Mouse (Mus musculus) myocyte (in vitro differentiated cells): ENCODE results near the gene Ier3. TPM values are rescaled to one million over a fixed set of nuclear protein-coding genes. Genes with fewer than 3 reads are reported as not detected.

Experiments used
- H3K27me3 ChIP-seq: one replicate; pipeline ENCODE4 v1.6.1; 2011; ENCODE audit not compliant: control insufficient read depth, insufficient read depth, insufficient read length
- H3K36me3 ChIP-seq: one replicate; pipeline ENCODE4 v1.6.1; 2011; ENCODE audit not compliant: control insufficient read depth, insufficient read depth
- H3K4me2 ChIP-seq: one replicate; pipeline ENCODE4 v1.6.1; 2011; ENCODE audit warnings: low read depth, control low read depth
- H3K4me3 ChIP-seq: one replicate; pipeline ENCODE4 v1.5.1; 2011; ENCODE audit warnings: mild to moderate bottlenecking, control low read depth, moderate library complexity
- H3K79me2 ChIP-seq: one replicate; pipeline ENCODE4 v1.6.1; 2011; ENCODE audit not compliant: control insufficient read depth, insufficient read depth
- H3ac ChIP-seq: one replicate; pipeline ENCODE4 v1.6.1; 2011; ENCODE audit not compliant: control insufficient read depth, insufficient read length
- CEBPB ChIP-seq: IDR thresholded peaks from 2 replicates; pipeline ENCODE4 v1.6.1; 2011; ENCODE audit warnings: mild to moderate bottlenecking, moderate library complexity; ENCODE audit not compliant: poor library complexity, insufficient read depth, severe bottlenecking
- E2F4 ChIP-seq: IDR thresholded peaks from one replicate; pipeline ENCODE4 v1.6.1; 2011; ENCODE audit warnings: mild to moderate bottlenecking, control low read depth, moderate library complexity; ENCODE audit not compliant: insufficient read depth
- MAX ChIP-seq: IDR thresholded peaks from one replicate; pipeline ENCODE4 v1.6.1; 2011; ENCODE audit warnings: low read depth, mild to moderate bottlenecking, control low read depth
- MYOD1 ChIP-seq, 3 experiments: IDR thresholded peaks; one replicate each; pipeline ENCODE4 v1.6.1; 2011; ENCODE audit warnings: control low read depth in 2 of 3, low read depth in 2 of 3, mild to moderate bottlenecking in 2 of 3, moderate library complexity in 1 of 3; ENCODE audit not compliant: insufficient read length in 2 of 3, control insufficient read depth in 1 of 3
- MYOG ChIP-seq, 3 experiments: IDR thresholded peaks; one replicate each; pipeline ENCODE4 v1.6.1; 2011; ENCODE audit warnings: control low read depth in 2 of 3, low read depth in 2 of 3, mild to moderate bottlenecking in 2 of 3; ENCODE audit not compliant: insufficient read length in 2 of 3, control insufficient read depth in 1 of 3, insufficient read depth in 1 of 3
- POLR2A ChIP-seq: IDR thresholded peaks from one replicate; pipeline ENCODE4 v1.6.1; 2011; ENCODE audit warnings: low read depth, mild to moderate bottlenecking, control low read depth, moderate library complexity; ENCODE audit not compliant: insufficient read length
- POLR2AphosphoS2 ChIP-seq: IDR thresholded peaks from one replicate; pipeline ENCODE4 v1.6.1; 2011; ENCODE audit warnings: low read depth, control low read depth; ENCODE audit not compliant: insufficient read length
- REST ChIP-seq: IDR thresholded peaks from one replicate; pipeline ENCODE4 v1.6.1; 2011; ENCODE audit warnings: mild to moderate bottlenecking, control low read depth, moderate library complexity; ENCODE audit not compliant: insufficient read depth, insufficient read length
- SRF ChIP-seq: IDR thresholded peaks from one replicate; pipeline ENCODE4 v1.6.1; 2011; ENCODE audit warnings: low read depth; ENCODE audit not compliant: control insufficient read depth, insufficient read length
- TCF12 ChIP-seq: IDR thresholded peaks from one replicate; pipeline ENCODE4 v1.6.1; 2011; ENCODE audit warnings: mild to moderate bottlenecking, control low read depth; ENCODE audit not compliant: poor library complexity, insufficient read depth, severe bottlenecking
- TCF3 ChIP-seq: IDR thresholded peaks from one replicate; pipeline ENCODE4 v1.6.1; 2011; ENCODE audit warnings: low read depth, control low read depth; ENCODE audit not compliant: insufficient read length
- USF1 ChIP-seq: IDR thresholded peaks from one replicate; pipeline ENCODE4 v1.6.1; 2011; ENCODE audit warnings: low read depth, mild to moderate bottlenecking, control low read depth, moderate library complexity
- polyA plus RNA-seq: library from polyadenylated mRNA; unstranded; fragments of >200 nt; fragmentation: generic; extraction: Trizol; gene quantifications from one replicate; pipeline ENCODE4 v1.2.1, GENCODE M21; 2012; ENCODE audit warnings: missing spikeins

Ier3 gene
- polyA plus RNA-seq, 1 experiment = 45.1 TPM

GRCm38 (mm10) chr17:35795656-35796055, 25.8 kb upstream of the Ier3 start:
- Histone ChIP-seq H3K79me2 (no peaks in the 10 kb centered on the region), H3K27me3 (no peaks in the 10 kb centered on the region), H3K4me2 (peak overlapping the region; percentile 13), H3ac (no peak overlapping the region), H3K36me3 (no peaks in the 10 kb centered on the region), H3K4me3 (no peak overlapping the region)
- TF ChIP-seq CEBPB (0 out of 2 replicates have a peak, but pooled peaks have one; percentile 49), POLR2AphosphoS2 (no peak)

DNA sequence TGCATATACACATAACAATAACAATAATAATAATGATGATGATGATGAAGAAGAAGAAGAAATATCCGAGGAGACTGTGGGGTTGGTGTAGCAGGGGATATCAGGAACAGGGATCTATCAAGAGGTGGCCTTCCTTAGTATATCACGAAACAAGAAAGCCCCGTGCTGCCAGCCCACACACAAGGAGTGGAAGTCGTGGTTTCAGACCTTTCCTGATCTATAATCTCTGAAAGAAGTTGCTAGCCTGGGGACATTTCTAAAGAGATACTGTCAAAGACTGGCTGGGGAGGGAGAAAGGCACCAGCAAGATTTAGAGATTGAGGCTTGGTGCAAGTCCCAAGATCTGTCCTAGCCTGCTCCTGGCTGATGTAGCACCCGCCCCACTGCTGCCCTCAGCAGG, 24.6 kb upstream of the Ier3 start:
- Histone ChIP-seq H3K79me2 (no peaks in the 10 kb centered on the region), H3K4me2 (no peak overlapping the region), H3K36me3 (no peaks in the 10 kb centered on the region), H3ac (no peak overlapping the region), H3K4me3 (no peak overlapping the region), H3K27me3 (no peaks in the 10 kb centered on the region)
- TF ChIP-seq MYOD1 (IDR thresholded peaks at IDR 0.05; ENCODE audit: control insufficient read depth in 1 of 3, insufficient read length in 2 of 3, low read depth in 2 of 3) (no peak), E2F4 (no peak), MAX (no peak), MYOG (IDR thresholded peaks at IDR 0.05; ENCODE audit: control insufficient read depth in 1 of 3, insufficient read depth in 1 of 3, insufficient read length in 2 of 3, low read depth in 2 of 3) (no peak), SRF (no peak), POLR2A (no peak), CEBPB (no peak), POLR2AphosphoS2 (no peak), USF1 (no peak), REST (no peak), TCF12 (no peak)

DNA sequence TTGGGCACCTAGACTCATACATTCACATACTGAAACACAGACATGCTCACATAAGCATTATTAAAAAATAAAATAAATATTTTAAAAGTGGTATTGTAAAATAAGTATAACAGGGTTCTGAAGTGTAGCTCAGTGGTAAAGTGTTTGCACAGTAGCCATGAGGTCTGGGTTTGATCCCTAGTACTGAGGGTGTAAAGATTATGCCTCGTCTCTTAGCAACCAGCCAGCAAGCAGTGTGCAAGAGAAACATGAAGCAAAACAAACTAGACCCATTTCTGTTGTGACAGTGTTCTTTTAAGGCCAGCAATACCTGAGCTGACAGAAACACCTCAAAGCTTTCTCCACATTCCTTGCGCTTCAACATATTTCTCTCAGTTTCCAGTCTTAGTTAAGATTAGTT, 20.6 kb upstream of the Ier3 start:
- TF ChIP-seq MAX (no peak), TCF12 (no peak), POLR2A (no peak), TCF3 (no peak), MYOG (IDR thresholded peaks at IDR 0.05; ENCODE audit: control insufficient read depth in 1 of 3, insufficient read depth in 1 of 3, insufficient read length in 2 of 3, low read depth in 2 of 3) (no peak), E2F4 (no peak), MYOD1 (IDR thresholded peaks at IDR 0.05; ENCODE audit: control insufficient read depth in 1 of 3, insufficient read length in 2 of 3, low read depth in 2 of 3) (no peak), REST (no peak), USF1 (no peak), SRF (no peak), CEBPB (no peak), POLR2AphosphoS2 (no peak)
- no peaks in the 10 kb centered on the region for H3K27me3 ChIP-seq
- no peak overlapping the region for H3K4me2 ChIP-seq
- no peaks in the 10 kb centered on the region for H3K79me2 ChIP-seq
- H3ac ChIP-seq = no peak overlapping the region
- H3K4me3 ChIP-seq = no peak overlapping the region
- H3K36me3 ChIP-seq = no peaks in the 10 kb centered on the region

GRCm38 (mm10) chr17:35803020-35803419, 18.5 kb upstream of the Ier3 start:
- H3ac ChIP-seq = no peak overlapping the region
- no peak overlapping the region for H3K4me2 ChIP-seq
- no peaks in the 10 kb centered on the region for H3K79me2 ChIP-seq
- TF ChIP-seq E2F4 (no peak), TCF3 (no peak), POLR2A (no peak), POLR2AphosphoS2 (no peak), TCF12 (no peak), CEBPB (no peak)
- H3K4me3 ChIP-seq = no peak overlapping the region
- no peaks in the 10 kb centered on the region for H3K36me3 ChIP-seq
- H3K27me3 ChIP-seq = no peaks in the 10 kb centered on the region

GRCm38 (mm10) chr17:35803858-35804399, 17.6 kb upstream of the Ier3 start:
- TF ChIP-seq USF1 (no peak), REST (no peak), MYOG (IDR thresholded peaks at IDR 0.05; ENCODE audit: control insufficient read depth in 1 of 3, insufficient read depth in 1 of 3, insufficient read length in 2 of 3, low read depth in 2 of 3) (no peak), E2F4 (no peak), SRF (no peak), TCF12 (no peak), CEBPB (no peak), MYOD1 (IDR thresholded peaks at IDR 0.05; ENCODE audit: control insufficient read depth in 1 of 3, insufficient read length in 2 of 3, low read depth in 2 of 3) (no peak)
- no peaks in the 10 kb centered on the region for H3K36me3 ChIP-seq
- no peak overlapping the region for H3ac ChIP-seq
- H3K79me2 ChIP-seq = no peaks in the 10 kb centered on the region
- no peak overlapping the region for H3K4me3 ChIP-seq
- no peaks in the 10 kb centered on the region for H3K27me3 ChIP-seq
- no peak overlapping the region for H3K4me2 ChIP-seq
